Mouse (Mus musculus) embryonic facial prominence, embryonic 10.5 days (tissue): ENCODE data around the gene Gsk3a. TPM values are rescaled to one million over a fixed set of nuclear protein-coding genes. Genes with fewer than 3 reads are reported as not detected.

Experiments
- DNase-seq: peaks from one replicate; pipeline ENCODE4 v3.0.0-alpha.2; 2017; ENCODE audit warnings: low spot score
- H3K27ac ChIP-seq: fragments of 300-500 bp; sonication (generic); replicated peaks from 2 replicates; pipeline ENCODE4 v1.5.1; 2016; ENCODE audit warnings: mild to moderate bottlenecking
- H3K27me3 ChIP-seq: fragments of 300-500 bp; sonication (generic); replicated peaks from 2 replicates; pipeline ENCODE4 v1.6.1; 2016; ENCODE audit warnings: low read depth, mild to moderate bottlenecking; ENCODE audit not compliant: poor library complexity, severe bottlenecking
- H3K36me3 ChIP-seq: fragments of 300-500 bp; sonication (generic); replicated peaks from 2 replicates; pipeline ENCODE4 v1.6.1; 2016; ENCODE audit warnings: mild to moderate bottlenecking, moderate library complexity
- H3K4me1 ChIP-seq: fragments of 300-500 bp; sonication (generic); 2 replicates; pipeline ENCODE4 v1.6.1; 2016
- H3K4me3 ChIP-seq: fragments of 300-500 bp; sonication (generic); 2 replicates; pipeline ENCODE4 v1.5.1; 2016; ENCODE audit warnings: mild to moderate bottlenecking, moderate library complexity
- H3K9me3 ChIP-seq: fragments of 300-500 bp; sonication (generic); 2 replicates; pipeline ENCODE4 v1.6.1; 2016; ENCODE audit warnings: mild to moderate bottlenecking
- WGBS: fragments of 180-500 bp; shearing (Covaris S2); methylation state at CpG from one replicate; pipeline ENCODE4 v1.1.7; 2016; 5-methylcytosine and 5-hydroxymethylcytosine counted together
- microRNA-seq: library from miRNA; unstranded; fragments of <30 nt; microRNA quantifications from one replicate; pipeline ENCODE4, GENCODE M21; 2017
- polyA plus RNA-seq: library from polyadenylated mRNA; unstranded; fragments of >200 nt; fragmentation: Nextera tagmentation; extraction: Ambion mirVana; gene quantifications from 2 replicates; pipeline ENCODE4 v1.2.1, GENCODE M21; 2016

Gsk3a gene
- polyA plus RNA-seq, 1 experiment from 2014 or later: 10.7 TPM

DNA sequence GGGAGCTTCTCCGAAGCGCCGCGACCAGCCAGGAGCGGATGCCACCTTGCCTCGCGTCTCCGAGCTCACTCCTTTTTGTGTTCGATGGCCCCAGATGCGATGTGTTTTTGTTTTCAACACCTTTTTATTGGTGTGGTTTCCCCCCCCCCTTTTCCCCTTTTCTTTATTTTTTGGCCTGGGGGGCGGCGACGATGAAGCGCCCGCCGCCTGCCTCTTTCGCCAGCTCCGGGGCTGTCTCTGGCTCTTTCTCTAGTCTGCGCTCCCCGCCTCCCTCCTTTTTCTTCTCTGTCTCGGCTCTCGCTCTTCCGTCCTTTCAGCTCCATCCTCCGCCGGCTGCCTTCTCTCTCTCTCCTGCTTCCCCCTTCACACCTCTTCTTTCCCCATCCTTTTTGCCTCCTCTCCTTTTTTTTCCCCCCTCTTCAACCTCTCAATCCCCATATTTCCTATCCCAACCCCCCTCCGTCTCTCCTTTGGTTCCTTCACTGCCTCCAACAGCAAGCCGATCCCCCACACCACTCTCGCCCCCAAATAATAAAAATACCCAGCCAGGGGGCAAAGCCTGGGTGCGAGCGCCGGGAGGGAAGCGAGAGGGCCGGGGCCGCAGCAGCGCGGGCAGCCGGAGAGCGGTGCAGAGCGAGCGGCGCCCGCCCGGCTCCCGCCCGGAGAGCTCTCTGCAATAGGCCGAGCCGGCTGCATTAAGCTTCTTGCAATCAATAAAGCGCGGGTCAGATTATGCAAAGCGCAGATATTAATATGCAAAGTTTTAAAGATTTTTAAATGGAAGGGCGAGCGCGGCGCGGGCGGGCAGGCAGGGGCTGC is 58.7 kb downstream of the Gsk3a start:
- Histone ChIP-seq H3K4me1 (peaks cover 51% of the 10 kb centered on the region), H3K4me3 (peak overlapping the region; percentile 69), H3K27me3 (peaks cover 95% of the 10 kb centered on the region), H3K27ac (peak overlapping the region; percentile 80), H3K36me3 (no peaks in the 10 kb centered on the region), H3K9me3 (no peaks in the 10 kb centered on the region)
- under 1% methylated on average over 56 of the region's 56 CpGs for WGBS
- peak; percentile 43 for DNase-seq

DNA sequence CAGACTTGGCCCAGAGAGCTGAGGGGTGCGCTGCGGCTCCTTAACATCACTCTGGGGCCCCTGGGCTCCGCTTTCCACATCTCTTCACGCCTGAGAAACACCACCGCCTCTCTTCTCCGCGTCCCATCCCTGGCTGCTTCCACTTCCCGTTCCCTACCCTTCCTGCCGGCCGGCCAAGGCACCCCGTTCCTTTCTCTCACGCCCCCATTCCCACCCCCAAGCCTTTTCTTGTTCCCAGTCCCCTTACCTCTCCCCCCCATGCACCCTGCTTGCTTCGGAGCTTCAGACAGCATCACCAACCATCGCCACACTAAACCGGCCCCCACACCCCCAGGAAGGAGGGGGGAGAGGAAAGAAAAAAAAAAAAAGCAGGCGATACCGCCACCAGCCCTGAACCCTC is 59.3 kb downstream of the Gsk3a start:
- DNase-seq: no peak
- H3K9me3 ChIP-seq: no peaks in the 10 kb centered on the region
- peak overlapping the region; percentile 69 for H3K4me3 ChIP-seq
- H3K4me1 ChIP-seq: peaks cover 58% of the 10 kb centered on the region
- peak overlapping the region; percentile 19; the same call in 1 of the 2 replicates for H3K27ac ChIP-seq
- H3K36me3 ChIP-seq: no peaks in the 10 kb centered on the region
- 1% methylated on average over 17 of the region's 17 CpGs for WGBS
- peaks cover 90% of the 10 kb centered on the region for H3K27me3 ChIP-seq

Small RNAs within 50 kb of the gene (microRNA-seq; reads per million reads assigned to microRNA genes)
- not detected for gene Mir7048

Other genes starting within 250 kb of the Gsk3a start
- gene Atp1a3, start 231.9 kb downstream of the Gsk3a start, polyA plus RNA-seq: 4.4 and 5.4 TPM in 2 replicates
- gene Grik5, start 165.5 kb downstream of the Gsk3a start, polyA plus RNA-seq: 4.5 and 5.1 TPM in 2 replicates
- 44.4 and 45.8 TPM in 2 replicates for gene Zfp574, start 165.3 kb downstream of the Gsk3a start, polyA plus RNA-seq
- gene Pou2f2, start 58.1 kb downstream of the Gsk3a start, polyA plus RNA-seq: 4.9 and 6.2 TPM in 2 replicates
- gene Dedd2, start 17.2 kb downstream of the Gsk3a start, polyA plus RNA-seq: 11.3 and 12.0 TPM in 2 replicates
- gene Zfp526, start 16.4 kb downstream of the Gsk3a start, polyA plus RNA-seq: 2.7 and 3.3 TPM in 2 replicates
- 10.9 and 11.5 TPM in 2 replicates for gene Erf, start 12.9 kb upstream of the Gsk3a start, polyA plus RNA-seq
- 17.1 and 21.4 TPM in 2 replicates for gene Cic, start 29.9 kb upstream of the Gsk3a start, polyA plus RNA-seq
- 281 and 301 TPM in 2 replicates for gene Pafah1b3, start 60.1 kb upstream of the Gsk3a start, polyA plus RNA-seq
- gene Prr19, start 63.6 kb upstream of the Gsk3a start, polyA plus RNA-seq: 0.82 and 0.88 TPM in 2 replicates
- 0.85 and 1.0 TPM in 2 replicates for gene Tmem145, start 68.3 kb upstream of the Gsk3a start, polyA plus RNA-seq
- gene Megf8, start 79.3 kb upstream of the Gsk3a start, polyA plus RNA-seq: 17.6 and 17.7 TPM in 2 replicates
- gene Cnfn, start 131.9 kb upstream of the Gsk3a start, polyA plus RNA-seq: not detected in 2 replicates
- 7.8 and 11.6 TPM in 2 replicates for gene Lipe, start 160.9 kb upstream of the Gsk3a start, polyA plus RNA-seq
- gene Cxcl17, start 175.0 kb upstream of the Gsk3a start, polyA plus RNA-seq: 0.69 and 0.75 TPM in 2 replicates
- 1.5 TPM in 2 replicates for gene Ceacam1, start 239.8 kb upstream of the Gsk3a start, polyA plus RNA-seq